Mouse (Mus musculus): Measurements from ENCODE around the gene Otoa. TPM values are rescaled to one million over a fixed set of nuclear protein-coding genes. Genes with fewer than 3 reads are reported as not detected.

Otoa gene
- polyA plus RNA-seq, 1 experiment from 2014 or later = 0.13 TPM

DNA sequence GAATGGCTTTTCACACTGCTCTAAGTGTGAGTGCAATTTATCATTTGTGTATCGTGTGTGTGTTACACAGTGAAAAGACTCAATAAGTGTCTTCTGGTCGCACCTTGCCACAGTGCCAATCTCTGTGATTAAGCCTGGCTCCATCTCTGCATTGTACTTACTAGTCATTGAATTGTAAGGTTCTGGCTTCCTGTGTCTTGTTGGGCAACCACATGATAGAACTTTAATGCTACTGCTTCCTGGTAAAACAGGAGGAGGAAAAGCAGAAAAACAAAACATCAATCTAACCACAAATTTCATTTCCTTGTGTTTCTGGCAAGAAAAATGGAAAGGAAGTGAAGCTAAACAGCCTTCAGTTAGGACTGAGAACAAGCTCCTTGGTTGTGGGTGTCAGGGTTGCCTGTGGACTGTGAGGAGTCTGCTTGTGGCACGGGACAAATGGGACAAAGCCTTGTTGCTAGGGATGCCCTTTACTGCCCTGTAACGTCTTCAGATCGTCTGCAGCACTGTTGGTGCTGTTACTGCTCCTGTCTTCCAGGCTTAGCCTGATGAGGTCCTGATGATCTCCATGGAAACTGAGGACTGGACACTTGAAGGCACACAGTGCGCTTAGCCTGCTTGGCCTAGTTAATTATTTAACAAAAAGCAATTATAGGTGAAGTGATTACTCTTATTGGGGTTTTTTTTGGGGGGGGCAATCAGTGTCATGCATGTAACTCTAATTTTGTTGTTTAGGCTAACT, 21.8 kb upstream of the Otoa start:
- WGBS = 70% methylated on average over 6 of the region's 6 CpGs
- no peak overlapping the region for H3K4me3 ChIP-seq
- no peaks in the 10 kb centered on the region for H3K27me3 ChIP-seq
- H3K4me2 ChIP-seq (replicated peaks) = no peak overlapping the region
- no peak for ATAC-seq (ENCODE audit: low FRiP score, low read depth)
- H3K4me1 ChIP-seq = no peaks in the 10 kb centered on the region
- H3K27ac ChIP-seq = no peak overlapping the region
- no peaks in the 10 kb centered on the region for H3K9me3 ChIP-seq
- H3K9ac ChIP-seq = no peak overlapping the region
- H3K36me3 ChIP-seq = peaks cover 72% of the 10 kb centered on the region

DNA sequence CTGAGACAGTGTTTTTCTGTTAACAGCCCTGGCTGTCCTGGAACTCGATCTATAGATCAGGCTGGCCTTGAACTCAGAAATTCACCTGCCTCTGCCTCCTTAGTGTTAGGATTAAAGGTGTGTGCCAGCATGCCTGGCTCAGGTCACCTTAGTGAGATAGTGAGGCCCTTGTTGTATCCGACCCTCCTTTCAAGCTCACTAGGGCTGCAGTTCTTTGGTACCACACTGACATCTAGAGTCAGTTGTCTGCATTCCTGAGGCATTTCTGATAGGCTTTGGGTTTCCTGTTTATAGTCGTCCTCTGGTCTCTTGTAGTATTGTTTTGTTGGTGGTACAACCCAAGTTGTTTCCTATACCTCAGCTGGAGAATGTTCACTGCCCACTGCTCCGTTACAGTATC, 17.1 kb upstream of the Otoa start:
- Histone ChIP-seq H3K4me2 (replicated peaks) (no peak overlapping the region), H3K27ac (no peak overlapping the region), H3K4me1 (no peaks in the 10 kb centered on the region), H3K4me3 (no peak overlapping the region), H3K36me3 (peaks cover 43% of the 10 kb centered on the region), H3K9ac (no peak overlapping the region), H3K9me3 (no peaks in the 10 kb centered on the region), H3K27me3 (no peaks in the 10 kb centered on the region)
- ATAC-seq (ENCODE audit: low FRiP score, low read depth) = no peak
- 61% methylated on average over 4 of the region's 4 CpGs for WGBS

DNA sequence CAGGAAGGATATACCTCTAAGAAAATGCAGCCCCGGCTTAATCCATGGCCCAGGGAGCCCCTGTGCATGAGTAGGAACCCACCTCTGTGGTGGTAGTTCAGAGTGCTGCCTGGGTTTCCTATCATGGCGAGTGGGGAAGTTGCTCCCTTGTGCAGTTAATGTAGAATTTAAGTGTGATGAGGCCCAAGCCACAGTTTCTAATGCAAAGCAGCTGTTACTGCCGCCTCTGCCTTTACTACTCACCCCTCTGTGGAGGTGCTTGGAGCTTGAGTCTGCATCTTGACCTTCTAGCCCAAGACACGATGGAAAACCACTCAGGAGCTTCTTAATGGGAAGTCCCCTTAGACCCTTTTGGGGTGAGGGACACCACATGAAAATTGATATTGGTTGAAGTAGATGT, 10.2 kb upstream of the Otoa start:
- no peak overlapping the region for H3K27ac ChIP-seq
- no peaks in the 10 kb centered on the region for H3K9me3 ChIP-seq
- H3K4me3 ChIP-seq = no peak overlapping the region
- WGBS = 69% methylated on average over 4 of the region's 4 CpGs
- H3K4me1 ChIP-seq = peaks cover 13% of the 10 kb centered on the region
- peaks cover 64% of the 10 kb centered on the region for H3K36me3 ChIP-seq
- H3K27me3 ChIP-seq = no peaks in the 10 kb centered on the region
- no peak for ATAC-seq (ENCODE audit: low FRiP score, low read depth)
- H3K4me2 ChIP-seq (replicated peaks) = no peak overlapping the region
- no peak overlapping the region for H3K9ac ChIP-seq

DNA sequence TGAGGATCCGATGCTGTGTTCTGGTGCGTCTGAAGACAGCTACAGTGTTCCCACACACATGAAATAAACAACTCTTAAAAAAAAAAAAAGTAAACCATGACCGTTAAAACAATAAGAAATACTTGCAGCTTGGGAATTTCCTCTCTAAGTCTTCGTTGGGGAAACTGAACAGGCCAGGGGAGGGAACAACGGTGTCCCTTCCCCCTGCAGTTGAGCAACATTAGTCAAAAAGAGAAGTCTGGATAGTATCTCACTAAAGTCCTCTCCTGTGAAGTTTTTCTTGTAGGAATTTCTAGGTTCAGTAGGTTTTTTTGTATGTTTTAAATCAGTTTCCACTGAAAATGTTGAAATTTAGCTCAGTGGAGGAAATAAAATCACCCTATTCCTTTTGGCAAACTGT, 8.9 kb upstream of the Otoa start:
- Histone ChIP-seq H3K27ac (no peak overlapping the region), H3K36me3 (peaks cover 71% of the 10 kb centered on the region), H3K4me1 (peaks cover 13% of the 10 kb centered on the region), H3K9ac (no peak overlapping the region), H3K9me3 (no peaks in the 10 kb centered on the region), H3K4me3 (no peak overlapping the region), H3K4me2 (replicated peaks) (no peak overlapping the region), H3K27me3 (no peaks in the 10 kb centered on the region)
- no peak for ATAC-seq (ENCODE audit: low FRiP score, low read depth)
- 80% methylated on average over 5 of the region's 5 CpGs for WGBS

DNA sequence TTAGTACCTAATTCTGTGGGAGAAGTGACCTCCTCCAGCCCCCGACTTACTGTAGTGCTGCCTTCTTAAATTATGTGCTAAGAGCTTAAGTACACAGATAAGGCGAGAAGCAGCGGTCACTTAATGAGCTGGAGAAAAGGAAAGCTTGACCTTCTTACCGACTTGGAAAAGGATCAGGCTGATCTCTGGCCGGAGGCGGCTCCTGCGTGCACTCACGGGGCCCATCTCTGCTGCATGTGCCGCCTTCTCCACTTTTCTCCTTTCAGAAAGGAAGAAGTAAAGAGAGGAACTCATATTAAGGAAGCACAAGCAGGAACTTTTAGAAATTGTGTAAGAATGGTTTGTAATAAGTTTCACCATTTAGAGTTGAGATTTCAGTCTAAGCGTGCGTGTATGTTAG, 7.2 kb upstream of the Otoa start, which contains the start of gene Igsf6:
Gene Igsf6, minus strand, starts transcription at position 292 of the 400 bp plus-strand sequence.
- no peaks in the 10 kb centered on the region for H3K27me3 ChIP-seq
- no peak within 1 kb of the TSS for H3K4me2 ChIP-seq (replicated peaks)
- peaks cover 79% of the 10 kb centered on the region for H3K36me3 ChIP-seq
- H3K27ac ChIP-seq = no peak within 1 kb of the TSS
- no peaks in the 10 kb centered on the region for H3K9me3 ChIP-seq
- no peak within 1 kb of the TSS; the same call in 1 of the 2 replicates for H3K9ac ChIP-seq
- WGBS = 73% methylated on average over 11 of the region's 11 CpGs
- ATAC-seq (ENCODE audit: low FRiP score, low read depth) = no peak
- no peak within 1 kb of the TSS for H3K4me3 ChIP-seq
- peaks cover 17% of the 10 kb centered on the region for H3K4me1 ChIP-seq

DNA sequence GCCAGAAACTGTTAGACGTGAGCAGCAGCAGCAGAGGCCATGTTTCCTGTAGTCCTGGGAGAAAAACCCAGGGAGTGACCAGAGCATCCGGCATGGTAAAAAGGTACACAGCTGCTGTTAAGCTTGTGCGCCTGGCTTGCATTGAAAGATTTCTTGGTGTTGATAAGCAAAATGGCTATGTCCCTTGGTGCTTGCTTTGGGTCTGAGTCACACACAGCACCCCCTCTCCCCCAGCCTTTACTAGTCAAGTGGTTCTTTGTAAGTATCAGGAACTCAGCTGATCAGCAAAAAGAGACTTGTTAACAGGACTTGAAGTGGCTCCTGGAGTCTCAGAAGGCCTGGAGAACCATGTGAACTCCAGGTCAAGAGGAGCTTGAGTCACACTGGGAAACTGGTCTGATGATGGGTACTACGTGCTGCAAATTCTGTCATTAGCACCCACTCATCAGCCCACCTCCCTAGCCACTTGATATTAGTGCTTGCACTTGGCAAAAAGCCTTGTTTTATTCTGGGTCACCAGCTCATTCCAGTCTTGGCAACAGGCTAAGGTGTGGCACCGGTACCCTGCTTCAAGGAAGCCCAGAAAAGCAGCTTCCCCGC, 6.5 kb upstream of the Otoa start:
- H3K4me2 ChIP-seq (replicated peaks) = no peak overlapping the region
- no peaks in the 10 kb centered on the region for H3K27me3 ChIP-seq
- H3K9me3 ChIP-seq = no peaks in the 10 kb centered on the region
- H3K9ac ChIP-seq = no peak overlapping the region; the same call in 1 of the 2 replicates
- H3K4me1 ChIP-seq = peaks cover 17% of the 10 kb centered on the region
- whole genome bisulfite sequencing = 89% methylated on average over 6 of the region's 6 CpGs
- H3K27ac ChIP-seq = no peak overlapping the region
- no peak for ATAC-seq (ENCODE audit: low FRiP score, low read depth)
- H3K4me3 ChIP-seq = no peak overlapping the region
- H3K36me3 ChIP-seq = peaks cover 75% of the 10 kb centered on the region

DNA sequence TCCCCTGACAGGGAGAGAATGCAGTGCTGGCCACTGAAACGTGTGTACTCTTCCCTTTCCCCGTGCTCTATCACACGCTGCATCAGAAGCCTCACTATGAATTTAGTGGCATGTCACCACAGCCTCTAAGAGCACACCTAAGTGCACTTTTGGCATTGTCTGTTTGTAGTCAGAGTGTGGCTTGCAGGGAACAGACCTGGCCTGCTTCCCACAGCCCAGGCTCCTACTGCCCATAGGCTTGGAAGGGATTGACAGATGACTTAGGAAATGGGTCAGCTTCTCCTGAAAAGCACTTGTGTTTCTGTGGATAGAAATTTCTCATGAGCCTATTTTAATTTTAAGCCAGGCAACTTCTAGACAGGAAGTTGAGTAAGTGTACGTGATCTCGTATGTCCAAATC, 6.0 kb upstream of the Otoa start:
- Histone ChIP-seq H3K4me2 (replicated peaks) (no peak overlapping the region), H3K9me3 (no peaks in the 10 kb centered on the region)
- WGBS = 84% methylated on average over 5 of the region's 5 CpGs

DNA sequence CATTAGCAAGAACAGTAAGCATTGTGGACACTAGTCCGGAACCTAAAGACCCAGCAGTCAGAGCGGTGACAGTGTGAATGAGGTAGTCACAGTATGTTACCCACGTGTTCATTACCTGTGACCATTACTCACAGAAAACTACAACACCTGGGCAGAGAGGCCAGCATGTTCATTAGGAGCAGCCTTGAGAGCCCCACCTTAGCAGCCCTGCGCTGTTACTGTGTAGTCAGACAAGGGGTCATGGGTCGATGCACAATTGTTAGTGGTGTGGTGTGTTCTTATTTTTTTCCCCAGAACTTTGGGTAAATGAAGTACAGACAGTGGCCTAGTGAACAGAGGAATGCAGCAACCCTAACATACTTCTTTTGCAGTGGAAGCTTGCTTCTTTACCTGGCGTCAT, 4.1 kb upstream of the Otoa start:
- no peak overlapping the region for H3K27ac ChIP-seq
- no peak overlapping the region for H3K9ac ChIP-seq
- no peak overlapping the region for H3K4me3 ChIP-seq
- H3K36me3 ChIP-seq = peaks cover 52% of the 10 kb centered on the region
- H3K4me1 ChIP-seq = peaks cover 10% of the 10 kb centered on the region
- no peaks in the 10 kb centered on the region for H3K9me3 ChIP-seq
- 85% methylated on average over 6 of the region's 6 CpGs for WGBS
- ATAC-seq (ENCODE audit: low FRiP score, low read depth) = no peak
- H3K27me3 ChIP-seq = no peaks in the 10 kb centered on the region
- no peak overlapping the region for H3K4me2 ChIP-seq (replicated peaks)

More for the DNA sequence above, 6.0 kb upstream of the Otoa start:
- H3K4me1 ChIP-seq = peaks cover 14% of the 10 kb centered on the region
- no peak overlapping the region for H3K9ac ChIP-seq
- H3K27ac ChIP-seq = no peak overlapping the region
- H3K27me3 ChIP-seq = no peaks in the 10 kb centered on the region
- no peak for ATAC-seq (ENCODE audit: low FRiP score, low read depth)
- peaks cover 71% of the 10 kb centered on the region for H3K36me3 ChIP-seq
- H3K4me3 ChIP-seq = no peak overlapping the region

DNA sequence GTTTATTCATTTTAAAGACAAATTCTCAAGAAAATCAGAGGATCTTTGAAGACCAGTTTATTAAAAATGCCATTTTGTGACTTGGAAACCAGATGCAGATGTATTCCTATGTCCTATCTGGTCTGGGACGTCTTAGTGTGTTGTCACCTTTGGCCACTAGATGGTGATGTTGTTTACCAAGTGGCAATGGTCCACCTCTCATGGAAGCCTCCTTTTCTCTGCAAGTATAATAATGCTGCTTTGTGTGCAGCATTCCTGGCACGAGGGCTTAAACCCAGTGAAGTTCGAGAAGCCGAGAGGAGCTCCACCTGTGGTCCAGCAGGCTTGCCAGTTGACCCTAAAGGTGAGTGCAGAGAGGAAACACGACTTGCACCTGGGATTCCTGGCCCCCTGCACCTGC, 3.6 kb upstream of the Otoa start:
- Histone ChIP-seq H3K27me3 (no peaks in the 10 kb centered on the region), H3K4me1 (peaks cover 10% of the 10 kb centered on the region), H3K4me3 (no peak overlapping the region), H3K9ac (no peak overlapping the region), H3K27ac (no peak overlapping the region), H3K36me3 (peaks cover 50% of the 10 kb centered on the region), H3K4me2 (replicated peaks) (no peak overlapping the region), H3K9me3 (no peaks in the 10 kb centered on the region)
- 23% methylated on average over 5 of the region's 5 CpGs for WGBS
- peak; percentile 74 for ATAC-seq (ENCODE audit: low FRiP score, low read depth)

DNA sequence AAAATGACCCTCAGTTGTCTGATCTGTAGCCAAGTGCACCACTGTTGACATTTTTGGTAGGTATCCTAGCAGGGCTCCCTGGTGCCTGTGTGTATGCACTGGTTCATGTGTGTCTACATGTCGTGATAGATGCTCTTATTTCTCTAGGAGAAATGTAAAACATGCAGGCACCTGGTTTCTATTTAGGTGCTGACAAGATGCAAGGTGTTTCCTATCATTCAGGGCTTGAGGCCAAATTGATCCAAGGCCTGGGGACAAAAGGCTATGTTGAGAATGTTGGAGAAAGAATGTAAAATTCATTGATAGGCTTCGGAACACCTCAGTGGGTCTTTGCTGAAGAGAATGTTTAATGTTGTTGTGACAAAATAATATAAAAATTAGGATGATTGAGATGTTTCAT, 366 bp downstream of the Otoa start:
- no peaks in the 10 kb centered on the region for H3K27me3 ChIP-seq
- 44% methylated on average over 2 of the region's 2 CpGs for WGBS
- no peaks in the 10 kb centered on the region for H3K9me3 ChIP-seq
- H3K4me1 ChIP-seq = peaks cover 30% of the 10 kb centered on the region
- no peak overlapping the region for H3K4me2 ChIP-seq (replicated peaks)
- no peak overlapping the region for H3K4me3 ChIP-seq
- no peak overlapping the region for H3K27ac ChIP-seq
- ATAC-seq (ENCODE audit: low FRiP score, low read depth) = no peak
- H3K9ac ChIP-seq = no peak overlapping the region
- H3K36me3 ChIP-seq = peaks cover 21% of the 10 kb centered on the region

DNA sequence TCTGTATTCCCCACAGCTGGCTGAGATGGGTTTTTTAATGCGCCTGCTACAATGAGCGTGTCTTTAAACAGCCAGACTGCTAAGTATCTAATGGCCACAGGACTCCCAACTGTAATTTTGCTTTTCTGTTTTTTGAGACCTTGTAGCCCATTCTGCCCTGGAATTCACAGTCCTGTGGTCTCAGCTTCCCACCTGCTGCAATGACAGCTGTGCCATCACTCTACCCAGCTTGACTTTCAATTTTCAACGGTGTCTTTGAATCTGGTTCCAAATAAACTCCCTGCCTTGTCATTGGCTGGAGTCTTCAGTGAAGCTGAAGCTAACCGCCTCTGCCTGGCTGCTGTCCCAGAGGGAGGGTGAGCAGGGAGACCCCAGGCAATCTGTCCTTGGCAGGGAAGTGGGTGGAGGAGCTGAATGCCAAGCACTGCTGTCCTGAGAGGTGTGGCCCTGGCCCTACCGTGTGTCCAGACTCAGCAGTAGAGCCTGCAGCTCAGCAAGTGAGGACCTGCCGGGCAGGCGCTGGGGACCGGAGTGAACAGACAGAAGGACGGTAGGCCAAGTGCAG, 1.6 kb downstream of the Otoa start:
- H3K4me2 ChIP-seq (replicated peaks) = no peak overlapping the region
- H3K4me3 ChIP-seq = no peak overlapping the region
- WGBS = 70% methylated on average over 9 of the region's 9 CpGs
- H3K36me3 ChIP-seq = peaks cover 10% of the 10 kb centered on the region
- no peaks in the 10 kb centered on the region for H3K9me3 ChIP-seq
- H3K27ac ChIP-seq = no peak overlapping the region
- H3K4me1 ChIP-seq = peaks cover 28% of the 10 kb centered on the region
- ATAC-seq (ENCODE audit: low FRiP score, low read depth) = peak; percentile 35
- H3K9ac ChIP-seq = no peak overlapping the region
- H3K27me3 ChIP-seq = no peaks in the 10 kb centered on the region

DNA sequence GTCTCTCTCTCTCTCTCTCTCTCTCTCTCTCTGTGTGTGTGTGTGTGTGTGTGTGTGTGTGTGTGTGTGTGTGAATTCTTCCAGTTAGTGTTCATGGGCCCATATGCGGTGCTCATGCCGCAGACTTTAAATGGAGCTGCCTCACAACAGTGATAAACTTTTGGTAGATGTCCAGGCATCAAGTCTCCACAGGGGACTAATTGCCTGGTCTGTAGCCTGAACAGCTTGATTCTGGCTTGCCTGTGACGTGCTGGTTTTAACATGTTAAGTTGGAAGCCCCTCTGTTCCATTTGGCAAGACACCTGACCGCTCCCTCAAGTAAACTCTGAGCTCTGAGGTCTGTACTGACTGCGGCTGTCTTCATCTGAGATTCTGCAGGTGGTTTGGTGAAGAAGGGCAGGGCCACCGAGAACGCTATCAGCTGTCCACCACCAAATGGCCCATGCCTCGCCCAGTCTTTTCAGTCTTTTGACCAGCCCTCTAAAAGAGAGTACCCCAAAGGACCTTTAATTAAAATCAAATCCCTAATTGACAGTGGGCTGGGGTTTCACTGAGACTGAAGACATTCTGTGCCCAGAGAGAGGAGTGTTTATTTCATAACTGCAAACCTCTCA, 3.5 kb downstream of the Otoa start:
- ATAC-seq (ENCODE audit: low FRiP score, low read depth) = no peak
- H3K36me3 ChIP-seq = no peaks in the 10 kb centered on the region

More for the DNA sequence above, 3.5 kb downstream of the Otoa start:
- Histone ChIP-seq H3K4me2 (replicated peaks) (no peak overlapping the region), H3K9me3 (no peaks in the 10 kb centered on the region), H3K9ac (no peak overlapping the region; the same call in 1 of the 2 replicates), H3K27ac (no peak overlapping the region; the same call in 1 of the 2 replicates), H3K4me3 (no peak overlapping the region), H3K27me3 (no peaks in the 10 kb centered on the region), H3K4me1 (peaks cover 25% of the 10 kb centered on the region)
- WGBS = 52% methylated on average over 8 of the region's 8 CpGs

Measured in limb, embryonic 13.5 days (tissue).